Mouse (Mus musculus) lung, postnatal 0 days (tissue): ENCODE measurements at regions not wholly inside any gene's neighbourhood (a gene's known extent, or its start where the extent isn't known, plus 50 kb on each side); places are given as distances from the start of the nearest gene placed in this dataset.

ENCODE experiments used
- CTCF ChIP-seq: IDR thresholded peaks from 2 replicates; pipeline ENCODE4 v1.5.1; 2016; ENCODE audit warnings: antibody characterized with exemption, mild to moderate bottlenecking
- EP300 ChIP-seq: IDR thresholded peaks from 2 replicates; pipeline ENCODE4 v1.6.1; 2016; ENCODE audit warnings: antibody characterized with exemption, mild to moderate bottlenecking, control low read depth

- TF ChIP-seq CTCF (no peak), EP300 (no peak)
Observed at GRCm38 (mm10) chr16:85966892-85967444, 65.3 kb upstream of the Adamts5 start.
